Mouse (Mus musculus) kidney, postnatal 0 days (tissue): Measurements from ENCODE around the gene Ap1b1. TPM values are rescaled to one million over a fixed set of nuclear protein-coding genes. Genes with fewer than 3 reads are reported as not detected.

Experiments
- ATAC-seq: fragments of 200-750 bp; cut with Nextera tagmentation; replicated peaks from 2 replicates; pipeline ENCODE4 v1.8.0; 2017; ENCODE audit warnings: low read depth, moderate number of reproducible peaks, moderate TSS enrichment, moderate library complexity; ENCODE audit not compliant: low FRiP score
- DNase-seq: peaks from one replicate; pipeline ENCODE4 v3.0.0-alpha.2; 2016; ENCODE audit warnings: low spot score
- H3K27ac ChIP-seq: fragments of 300-500 bp; sonication (generic); 2 replicates; pipeline ENCODE4 v1.5.1; 2014; ENCODE audit warnings: mild to moderate bottlenecking
- H3K27me3 ChIP-seq: fragments of 300-500 bp; sonication (generic); 2 replicates; pipeline ENCODE4 v1.6.1; 2014; ENCODE audit warnings: low read length, mixed read lengths; ENCODE audit not compliant: insufficient read depth
- H3K36me3 ChIP-seq: fragments of 300-500 bp; sonication (generic); 2 replicates; pipeline ENCODE4 v1.6.1; 2014; ENCODE audit warnings: low read length, mixed read lengths; ENCODE audit not compliant: insufficient read depth
- H3K4me1 ChIP-seq: fragments of 300-500 bp; sonication (generic); replicated peaks from 2 replicates; pipeline ENCODE4 v1.6.1; 2014; ENCODE audit warnings: antibody characterized with exemption, low read length, mixed read lengths; ENCODE audit not compliant: insufficient read depth
- H3K4me2 ChIP-seq: fragments of 300-500 bp; sonication (generic); 2 replicates; pipeline ENCODE4 v1.6.1; 2014; ENCODE audit warnings: mild to moderate bottlenecking, low read length, moderate library complexity, mixed read lengths
- H3K4me3 ChIP-seq: fragments of 300-500 bp; sonication (generic); replicated peaks from 2 replicates; pipeline ENCODE4 v1.5.1; 2014; ENCODE audit warnings: low read depth, low read length
- H3K9ac ChIP-seq: fragments of 300-500 bp; sonication (generic); 2 replicates; pipeline ENCODE4 v1.6.1; 2014; ENCODE audit warnings: low read depth, low read length
- H3K9me3 ChIP-seq: fragments of 300-500 bp; sonication (generic); replicated peaks from 2 replicates; pipeline ENCODE4 v1.6.1; 2016; ENCODE audit warnings: low read length, inconsistent platforms, mixed read lengths
- CTCF ChIP-seq: IDR thresholded peaks from 2 replicates; pipeline ENCODE4 v1.5.1; 2016; ENCODE audit warnings: antibody characterized with exemption, low read depth, mild to moderate bottlenecking, moderate library complexity
- WGBS: fragments of 180-500 bp; shearing (Covaris S2); extraction: QIAGEN DNeasy Blood & Tissue Kit; methylation state at CpG from one replicate; pipeline ENCODE4 v1.1.7; 2014; 5-methylcytosine and 5-hydroxymethylcytosine counted together
- polyA plus RNA-seq: library from polyadenylated mRNA; unstranded; fragments of >200 nt; fragmentation: Nextera tagmentation; extraction: Ambion mirVana; gene quantifications from 2 replicates; pipeline ENCODE4 v1.2.1, GENCODE M21; 2015

Ap1b1 gene
- polyA plus RNA-seq, 1 experiment from 2014 or later = 54.5 TPM

DNA sequence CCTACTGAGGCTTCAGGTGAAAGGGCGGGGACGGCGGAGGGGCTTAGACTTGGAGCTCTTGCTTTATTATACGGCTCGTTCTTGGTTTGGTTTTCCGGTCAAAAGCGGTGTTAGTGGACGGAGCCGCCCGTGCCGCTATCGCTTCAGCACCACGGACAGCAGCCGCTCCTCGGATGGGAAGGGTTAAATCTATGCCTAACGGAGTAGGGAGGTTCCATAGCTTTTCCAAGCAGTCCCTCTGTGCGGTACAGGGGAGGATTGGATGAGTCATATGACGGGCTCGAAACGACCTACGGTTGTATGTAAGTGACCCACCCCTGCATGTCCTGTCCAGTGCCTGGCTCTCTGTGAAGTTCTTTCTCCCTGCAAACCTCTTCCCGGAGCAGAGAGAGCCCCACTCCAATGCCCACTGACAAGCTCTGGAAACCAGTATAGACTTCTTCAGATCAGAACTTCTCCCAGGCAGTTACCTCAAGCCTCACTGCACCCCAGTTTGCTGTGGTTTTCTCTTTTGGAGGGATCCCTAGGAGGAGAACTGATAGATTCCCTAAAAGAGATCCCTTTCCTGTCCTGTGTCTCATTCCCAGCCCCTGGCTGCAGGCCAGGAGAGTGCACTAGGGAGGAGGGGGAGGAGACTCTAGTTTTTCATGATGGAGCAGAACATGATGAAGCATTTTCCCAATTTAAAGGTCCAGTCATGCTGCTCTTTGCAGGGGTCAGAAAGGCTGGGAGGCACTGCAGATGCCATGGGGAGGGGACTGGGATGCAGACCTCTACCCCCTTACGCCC, 37.2 kb upstream of the Ap1b1 start:
- H3K9ac ChIP-seq = no peak overlapping the region
- H3K9me3 ChIP-seq = no peaks in the 10 kb centered on the region
- WGBS = 5% methylated on average over 23 of the region's 23 CpGs
- no peak overlapping the region for H3K4me3 ChIP-seq
- H3K27me3 ChIP-seq = peaks cover 65% of the 10 kb centered on the region
- TF ChIP-seq CTCF = no peak
- DNase-seq (peak; percentile 82), ATAC-seq (no peak)
- H3K4me2 ChIP-seq = no peak overlapping the region
- H3K27ac ChIP-seq = no peak overlapping the region
- peaks cover 13% of the 10 kb centered on the region; the same call in 1 of the 2 replicates for H3K4me1 ChIP-seq
- H3K36me3 ChIP-seq = no peaks in the 10 kb centered on the region

DNA sequence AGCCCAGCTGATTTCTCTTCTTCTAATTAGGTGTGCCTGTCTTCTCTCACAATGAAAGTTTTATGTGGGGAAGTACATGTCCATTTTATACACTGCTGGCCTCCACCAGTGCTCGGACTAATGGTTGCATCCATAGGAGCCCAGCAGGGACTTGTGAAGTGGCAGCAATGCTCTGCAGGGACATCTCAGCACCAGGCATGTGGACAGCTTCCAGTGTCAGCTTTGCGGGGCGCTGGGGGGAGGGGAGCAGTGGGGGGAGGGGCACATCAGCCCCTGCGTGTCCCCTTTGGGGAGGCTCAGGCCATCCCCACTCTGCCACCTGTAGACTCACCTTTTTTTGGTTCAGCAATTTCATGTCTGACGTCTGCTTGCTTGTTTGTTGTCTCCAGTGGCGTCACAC, 33.2 kb upstream of the Ap1b1 start:
- Histone ChIP-seq H3K9me3 (no peaks in the 10 kb centered on the region), H3K4me1 (no peaks in the 10 kb centered on the region), H3K4me2 (no peak overlapping the region), H3K4me3 (no peak overlapping the region), H3K27ac (no peak overlapping the region), H3K36me3 (no peaks in the 10 kb centered on the region), H3K27me3 (peaks cover 37% of the 10 kb centered on the region), H3K9ac (no peak overlapping the region)
- DNase-seq (no peak), ATAC-seq (no peak)
- WGBS = 4% methylated on average over 5 of the region's 6 CpGs
- TF ChIP-seq CTCF = no peak

DNA sequence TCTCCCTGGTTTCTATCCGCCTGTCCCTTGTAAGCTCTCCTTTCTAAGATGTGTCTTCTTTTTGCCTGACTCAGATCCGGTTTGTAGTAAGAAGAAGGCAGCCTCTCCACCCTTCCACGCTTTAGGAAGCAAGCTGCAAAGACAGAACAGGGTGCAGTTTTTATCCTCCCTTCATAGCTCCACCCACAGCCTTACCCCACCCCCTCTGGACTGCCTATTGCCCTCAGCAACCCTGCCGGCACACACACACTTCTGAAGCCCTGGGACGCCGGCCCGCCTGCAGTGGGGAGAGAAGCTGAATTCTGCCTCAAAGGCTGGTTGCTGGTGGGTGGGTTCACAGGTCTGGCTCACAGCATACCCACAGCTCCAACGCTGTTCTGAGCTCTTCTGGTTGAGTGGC, 32.7 kb upstream of the Ap1b1 start:
- Histone ChIP-seq H3K27me3 (peaks cover 32% of the 10 kb centered on the region), H3K36me3 (no peaks in the 10 kb centered on the region), H3K4me1 (no peaks in the 10 kb centered on the region), H3K4me3 (no peak overlapping the region), H3K9me3 (no peaks in the 10 kb centered on the region), H3K9ac (no peak overlapping the region), H3K4me2 (no peak overlapping the region), H3K27ac (no peak overlapping the region)
- TF ChIP-seq CTCF = no peak
- DNase-seq (no peak), ATAC-seq (no peak)
- 5% methylated on average over 8 of the region's 8 CpGs for WGBS

DNA sequence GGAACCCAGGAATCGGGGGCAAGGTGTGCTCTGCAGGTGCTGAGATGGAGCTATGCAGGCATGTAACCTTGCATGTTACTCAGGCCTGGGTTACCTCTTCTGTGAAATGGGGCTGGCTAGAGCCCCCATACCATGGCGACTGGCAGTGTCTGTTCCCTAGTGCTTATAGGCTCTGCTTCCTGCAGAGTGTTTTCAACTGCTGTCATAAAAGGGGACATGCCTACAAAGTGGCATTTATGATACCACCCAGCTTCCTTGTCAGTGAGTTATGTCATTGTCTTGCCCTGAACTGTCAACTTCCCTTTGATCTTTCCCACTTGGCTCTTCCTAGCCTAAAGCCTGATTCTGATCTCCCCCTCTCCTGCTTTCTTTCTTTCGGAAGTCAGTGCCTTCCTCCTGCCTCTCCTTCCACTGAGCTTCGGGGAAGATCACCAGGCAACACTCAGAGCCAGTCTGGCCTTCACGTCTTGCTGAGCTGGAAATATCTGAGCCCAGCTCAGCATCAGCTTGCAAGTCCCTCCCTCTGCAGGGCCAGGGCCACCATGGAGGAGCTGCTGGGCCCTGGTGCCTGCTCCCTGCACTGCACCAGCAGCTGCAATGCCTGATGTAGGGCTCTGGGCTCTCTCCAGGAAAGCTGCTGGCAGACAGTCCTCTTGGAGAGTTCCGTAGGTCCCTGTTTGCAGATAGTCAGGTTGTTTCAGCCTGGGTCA, 23.4 kb upstream of the Ap1b1 start:
- no peak overlapping the region for H3K9ac ChIP-seq
- no peaks in the 10 kb centered on the region for H3K4me1 ChIP-seq
- no peak overlapping the region for H3K4me2 ChIP-seq
- WGBS = 24% methylated on average over 6 of the region's 6 CpGs
- H3K27me3 ChIP-seq = no peaks in the 10 kb centered on the region
- H3K27ac ChIP-seq = no peak overlapping the region
- H3K9me3 ChIP-seq = no peaks in the 10 kb centered on the region
- no peak for TF ChIP-seq CTCF
- DNase-seq (no peak), ATAC-seq (no peak)
- H3K4me3 ChIP-seq = no peak overlapping the region
- no peaks in the 10 kb centered on the region for H3K36me3 ChIP-seq

DNA sequence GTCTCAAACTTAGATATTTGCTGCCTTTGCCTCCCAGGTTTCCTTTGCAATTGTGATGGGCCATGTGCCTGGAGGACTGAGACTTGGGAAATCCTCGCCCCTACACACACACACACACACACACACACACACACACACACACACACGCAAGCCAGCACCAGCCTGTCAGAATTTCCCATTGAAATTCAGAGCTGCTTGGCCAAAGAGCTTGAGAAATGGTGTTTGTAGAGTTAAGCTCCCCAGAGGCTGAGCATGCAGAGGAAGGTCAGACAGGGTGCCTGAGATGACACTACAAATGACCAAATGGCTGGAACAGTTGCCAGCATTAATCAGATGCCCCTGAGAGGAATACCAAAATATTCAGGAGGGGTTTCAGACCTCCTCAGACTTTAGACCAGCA, 20.3 kb upstream of the Ap1b1 start:
- 59% methylated on average over 2 of the region's 2 CpGs for WGBS
- no peak overlapping the region for H3K4me2 ChIP-seq
- H3K36me3 ChIP-seq = no peaks in the 10 kb centered on the region
- DNase-seq = no peak
- no peaks in the 10 kb centered on the region for H3K4me1 ChIP-seq
- H3K27ac ChIP-seq = no peak overlapping the region
- H3K27me3 ChIP-seq = no peaks in the 10 kb centered on the region
- no peak for ATAC-seq
- no peaks in the 10 kb centered on the region for H3K9me3 ChIP-seq
- no peak for TF ChIP-seq CTCF
- H3K9ac ChIP-seq = no peak overlapping the region
- no peak overlapping the region for H3K4me3 ChIP-seq

DNA sequence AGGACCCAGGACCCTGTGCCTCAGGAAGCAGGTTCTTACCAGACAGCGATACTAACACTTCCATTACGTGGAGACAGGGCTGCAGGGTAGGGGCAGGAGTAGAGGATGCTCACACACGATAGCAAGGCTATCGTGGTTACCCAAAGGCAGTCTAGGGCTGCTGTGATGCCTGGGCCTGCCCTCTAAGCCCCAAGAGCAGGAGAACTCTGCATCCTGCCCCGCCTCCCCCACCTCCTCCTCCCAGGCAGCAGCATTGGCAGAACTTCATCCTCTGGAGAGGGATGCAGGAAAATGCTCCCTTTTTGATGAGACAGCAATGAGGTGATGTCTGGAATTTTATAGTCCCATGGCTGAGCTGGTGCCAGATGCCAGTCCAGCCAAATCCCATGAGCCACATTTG, 19.7 kb upstream of the Ap1b1 start:
- 63% methylated on average over 5 of the region's 5 CpGs for WGBS

More for the DNA sequence above, 19.7 kb upstream of the Ap1b1 start:
- no peak overlapping the region for H3K4me2 ChIP-seq
- no peaks in the 10 kb centered on the region for H3K4me1 ChIP-seq
- no peak overlapping the region for H3K27ac ChIP-seq
- no peak overlapping the region for H3K4me3 ChIP-seq
- no peaks in the 10 kb centered on the region for H3K27me3 ChIP-seq
- DNase-seq (no peak), ATAC-seq (no peak)
- no peaks in the 10 kb centered on the region for H3K9me3 ChIP-seq
- no peak for TF ChIP-seq CTCF
- H3K9ac ChIP-seq = no peak overlapping the region
- H3K36me3 ChIP-seq = no peaks in the 10 kb centered on the region
